Mouse (Mus musculus) erythroblast, embryonic 14.5 days (primary cell): Measurements from ENCODE around the gene Hoxa13. TPM values are rescaled to one million over a fixed set of nuclear protein-coding genes. Genes with fewer than 3 reads are reported as not detected.

Experiments
- H3K27me3 ChIP-seq: 2 replicates; pipeline ENCODE4 v1.6.1; 2012; ENCODE audit warnings: inconsistent platforms; ENCODE audit not compliant: control insufficient read depth
- H3K36me3 ChIP-seq: 2 replicates; pipeline ENCODE4 v1.6.1; 2012; ENCODE audit warnings: mild to moderate bottlenecking, inconsistent platforms; ENCODE audit not compliant: control insufficient read depth
- H3K4me1 ChIP-seq: 2 replicates; pipeline ENCODE4 v1.6.1; 2012; ENCODE audit warnings: inconsistent platforms; ENCODE audit not compliant: control insufficient read depth
- H3K4me3 ChIP-seq: replicated peaks from 2 replicates; pipeline ENCODE3; 2012; ENCODE audit warnings: moderate library complexity, mild to moderate bottlenecking, inconsistent platforms
- H3K9me3 ChIP-seq: 2 replicates; pipeline ENCODE4 v1.6.1; 2012; ENCODE audit warnings: low read length, inconsistent platforms, mixed read lengths; ENCODE audit not compliant: control insufficient read depth
- GATA1 ChIP-seq: IDR thresholded peaks from 2 replicates; pipeline ENCODE4 v1.6.1; 2012; ENCODE audit warnings: low read length, inconsistent platforms, mixed read lengths
- TAL1 ChIP-seq: IDR thresholded peaks from 3 replicates; pipeline ENCODE4 v1.6.1; 2012; ENCODE audit warnings: low read length, inconsistent platforms, mixed read lengths
- polyA plus RNA-seq: library from polyadenylated mRNA; stranded (reverse); fragments of >175 nt; gene quantifications from 2 replicates; pipeline ENCODE4 v1.2.3, GENCODE M21; 2012

The Hoxa13 gene
- polyA plus RNA-seq, result not detected in 2 replicates

DNA sequence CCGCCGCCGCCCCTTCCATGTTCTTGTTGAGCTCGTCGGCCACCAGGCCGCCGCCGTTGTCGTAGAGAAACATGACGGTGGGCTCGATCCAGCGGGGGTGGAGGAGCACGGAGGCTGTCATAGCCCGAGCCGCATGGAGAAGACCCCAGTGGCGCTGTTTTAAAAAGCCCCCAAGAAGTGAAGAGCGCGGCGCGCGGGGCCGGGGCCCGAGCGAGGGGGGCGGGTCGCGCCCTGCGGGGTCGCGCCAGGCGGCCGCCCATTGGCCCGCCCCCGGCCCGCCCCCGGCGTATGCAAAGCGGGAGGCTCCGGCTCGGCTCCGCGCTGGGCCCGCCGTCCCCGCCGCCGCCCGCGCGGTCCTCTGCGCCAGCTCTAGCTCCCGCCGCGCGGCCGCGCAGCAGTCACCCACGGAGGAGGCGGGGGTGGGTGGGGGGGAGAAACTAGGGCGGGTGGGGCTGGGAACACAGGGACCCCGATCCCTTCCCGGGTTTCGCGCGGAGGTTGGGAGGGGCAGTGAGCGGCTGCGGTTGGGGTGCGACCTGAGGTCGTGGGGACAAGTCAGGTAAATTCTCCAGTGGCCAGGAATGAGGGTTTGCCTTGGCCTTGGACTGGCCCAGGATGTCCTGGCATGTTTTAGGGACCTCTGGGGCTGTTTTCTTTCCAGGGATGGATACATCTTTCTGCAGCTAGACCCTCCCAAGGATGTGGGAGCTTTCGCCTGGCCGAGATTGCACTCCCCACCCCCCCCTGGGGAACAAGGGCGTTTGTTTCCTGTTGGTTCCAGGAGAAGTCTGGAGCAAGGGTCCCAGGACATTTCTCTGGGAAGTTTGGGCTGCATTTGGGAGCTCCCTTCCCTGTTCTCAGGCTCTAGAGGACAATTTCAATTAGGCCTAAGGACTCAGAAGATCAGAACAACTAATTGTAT, at the start of gene Hoxa13:
Gene Hoxa13 (minus strand): TSS at position 227 of the 922 bp plus-strand sequence.
- H3K9me3 ChIP-seq, result peaks cover 2% of the 10 kb centered on the region; the same call in 1 of the 2 replicates
- TF ChIP-seq TAL1 (no peak), GATA1 (no peak)
- H3K4me1 ChIP-seq, result no peaks in the 10 kb centered on the region
- H3K36me3 ChIP-seq, result no peaks in the 10 kb centered on the region
- no peak within 1 kb of the TSS for H3K4me3 ChIP-seq
- peaks cover 100% of the 10 kb centered on the region for H3K27me3 ChIP-seq

DNA sequence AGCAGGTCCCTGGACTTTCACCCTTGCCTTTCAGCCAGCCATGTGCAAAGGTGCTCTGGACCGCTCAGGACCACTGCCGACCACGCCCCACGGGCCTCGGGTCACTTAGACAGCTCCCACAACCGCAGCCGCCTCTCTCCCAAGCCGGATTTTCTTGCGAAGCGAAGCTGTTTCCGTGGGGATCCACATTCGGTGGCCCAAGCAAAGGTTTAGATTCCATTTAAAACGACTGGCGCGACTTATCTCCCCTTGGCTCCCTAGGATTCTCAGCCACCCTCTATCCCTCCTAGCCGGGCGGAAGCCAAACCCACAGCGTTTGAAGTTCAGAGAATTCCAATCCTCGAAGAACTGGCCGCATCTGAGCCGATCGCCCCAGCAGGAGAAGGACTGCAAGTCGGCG, 49.7 kb upstream of the Hoxa13 start:
- Histone ChIP-seq H3K4me1 (no peaks in the 10 kb centered on the region), H3K9me3 (no peaks in the 10 kb centered on the region), H3K4me3 (no peak overlapping the region), H3K27me3 (peaks cover 100% of the 10 kb centered on the region), H3K36me3 (no peaks in the 10 kb centered on the region)
- no peak for TF ChIP-seq TAL1
- TF ChIP-seq GATA1, result no peak

DNA sequence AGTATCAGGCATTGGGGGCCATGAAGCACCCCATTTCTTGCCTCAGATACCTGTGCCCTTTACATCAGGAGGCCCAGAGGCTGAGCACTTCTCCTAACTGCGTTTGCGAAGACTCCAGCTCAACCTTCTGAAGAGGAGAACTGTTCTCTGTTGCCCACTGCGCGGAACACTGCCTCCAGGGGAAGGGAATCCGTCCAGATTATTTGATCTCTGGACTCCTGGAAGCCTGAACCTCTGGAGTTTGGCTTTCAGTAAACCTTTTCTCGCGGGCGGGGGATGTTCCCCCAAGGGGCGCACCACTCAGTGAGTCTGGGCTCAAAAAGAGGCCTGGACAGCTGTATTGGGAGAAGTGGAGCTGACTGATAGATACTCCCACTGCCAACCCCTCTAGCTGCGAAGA, 49.1 kb upstream of the Hoxa13 start:
- H3K4me1 ChIP-seq, result no peaks in the 10 kb centered on the region
- no peaks in the 10 kb centered on the region for H3K9me3 ChIP-seq
- TF ChIP-seq GATA1 (no peak), TAL1 (no peak)
- H3K36me3 ChIP-seq, result no peaks in the 10 kb centered on the region
- no peak overlapping the region for H3K4me3 ChIP-seq
- peaks cover 98% of the 10 kb centered on the region for H3K27me3 ChIP-seq

DNA sequence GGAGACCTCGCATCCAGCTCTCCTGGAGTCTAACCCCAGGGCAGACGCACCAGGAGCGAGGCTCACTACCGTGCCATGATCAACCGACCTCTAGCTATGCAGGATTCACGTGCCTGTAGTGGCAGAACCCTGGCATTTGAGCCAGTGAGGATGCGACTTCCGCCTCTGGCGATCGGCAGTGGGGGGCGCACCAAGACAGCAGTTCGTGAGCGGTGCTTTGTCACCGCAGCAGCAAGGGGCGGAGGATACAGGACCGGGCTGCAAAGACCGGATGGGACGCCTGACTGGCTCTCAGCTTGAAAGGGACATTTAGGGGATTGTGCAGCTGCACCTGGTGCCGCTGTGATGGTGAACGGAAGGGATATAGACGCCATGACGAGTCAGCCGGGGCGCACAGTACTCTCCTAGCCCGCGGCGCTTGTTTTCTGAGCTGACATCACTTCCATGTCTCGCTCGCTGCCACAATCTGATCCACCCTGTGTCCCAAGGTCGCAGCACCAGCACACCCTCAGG, 45.3 kb upstream of the Hoxa13 start:
- Histone ChIP-seq H3K4me3 (no peak overlapping the region), H3K36me3 (no peaks in the 10 kb centered on the region), H3K9me3 (no peaks in the 10 kb centered on the region), H3K27me3 (peaks cover 63% of the 10 kb centered on the region), H3K4me1 (no peaks in the 10 kb centered on the region)
- TF ChIP-seq GATA1 (no peak), TAL1 (no peak)

DNA sequence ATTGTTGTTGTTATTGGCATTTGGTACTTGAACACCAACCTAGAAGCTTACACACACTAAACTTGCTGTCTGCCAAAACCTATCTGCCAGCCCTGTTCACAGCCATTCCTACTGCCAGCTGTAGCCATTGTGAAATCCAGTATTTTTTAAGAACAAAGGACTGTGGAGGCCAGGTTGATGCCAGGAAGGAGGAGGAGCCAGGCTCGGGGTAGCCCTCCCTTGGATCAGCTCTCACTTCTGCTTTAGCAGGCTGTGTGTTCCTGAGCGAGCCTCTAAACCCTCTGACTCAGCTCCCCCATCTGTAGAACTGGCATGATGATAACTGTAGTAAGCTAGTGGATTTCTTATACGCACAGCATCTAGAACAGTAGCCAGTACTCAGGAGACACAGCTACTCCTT, 42.7 kb upstream of the Hoxa13 start:
- Histone ChIP-seq H3K27me3 (peaks cover 41% of the 10 kb centered on the region), H3K36me3 (no peaks in the 10 kb centered on the region), H3K4me3 (no peak overlapping the region), H3K9me3 (no peaks in the 10 kb centered on the region), H3K4me1 (no peaks in the 10 kb centered on the region)
- TF ChIP-seq TAL1 (no peak), GATA1 (no peak)

DNA sequence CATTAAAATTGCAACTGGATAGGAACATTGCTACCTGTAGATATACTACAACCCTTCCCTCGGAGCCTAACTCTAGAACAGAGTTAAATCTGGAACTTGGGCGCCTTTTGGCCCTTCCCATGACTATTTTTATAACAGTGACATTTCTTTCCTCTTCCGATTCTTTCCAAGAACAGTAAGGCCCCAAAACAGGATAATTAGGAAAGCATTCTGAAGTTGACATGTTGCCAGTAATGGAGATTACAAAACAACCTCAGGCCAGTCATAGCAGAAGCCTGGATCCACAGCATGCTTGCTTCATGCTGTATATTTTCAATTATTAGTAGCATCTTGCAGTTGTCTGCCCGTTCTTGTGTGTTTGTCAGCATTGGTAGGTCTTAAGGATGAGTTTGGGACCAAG, 40.1 kb upstream of the Hoxa13 start:
- no peak overlapping the region for H3K4me3 ChIP-seq
- no peaks in the 10 kb centered on the region for H3K36me3 ChIP-seq
- peaks cover 16% of the 10 kb centered on the region for H3K27me3 ChIP-seq
- no peaks in the 10 kb centered on the region for H3K4me1 ChIP-seq
- TF ChIP-seq GATA1 (no peak), TAL1 (no peak)
- no peaks in the 10 kb centered on the region for H3K9me3 ChIP-seq

DNA sequence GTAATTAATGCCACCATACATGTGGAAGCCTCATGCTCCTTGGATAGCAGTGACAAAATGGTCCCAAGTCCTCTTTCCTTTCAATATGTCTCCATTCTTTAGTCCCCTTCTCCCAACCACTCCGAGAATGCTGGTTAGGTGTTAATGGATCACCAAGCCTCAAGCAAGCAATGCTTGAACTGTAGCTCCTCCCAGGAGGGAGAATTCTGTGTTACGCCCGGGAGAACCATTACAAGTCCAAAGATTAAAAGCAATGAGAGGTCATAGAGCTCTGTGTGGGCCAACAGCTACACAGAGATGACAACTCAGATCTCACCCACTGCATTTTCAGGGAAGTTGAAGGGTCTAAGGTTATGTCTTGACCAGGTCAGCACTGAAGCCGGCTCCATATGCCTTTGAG, 37.8 kb upstream of the Hoxa13 start:
- H3K9me3 ChIP-seq, result no peaks in the 10 kb centered on the region
- peaks cover 5% of the 10 kb centered on the region for H3K27me3 ChIP-seq
- no peaks in the 10 kb centered on the region for H3K36me3 ChIP-seq
- H3K4me3 ChIP-seq, result no peak overlapping the region
- TF ChIP-seq TAL1, result no peak
- TF ChIP-seq GATA1, result no peak
- H3K4me1 ChIP-seq, result no peaks in the 10 kb centered on the region

DNA sequence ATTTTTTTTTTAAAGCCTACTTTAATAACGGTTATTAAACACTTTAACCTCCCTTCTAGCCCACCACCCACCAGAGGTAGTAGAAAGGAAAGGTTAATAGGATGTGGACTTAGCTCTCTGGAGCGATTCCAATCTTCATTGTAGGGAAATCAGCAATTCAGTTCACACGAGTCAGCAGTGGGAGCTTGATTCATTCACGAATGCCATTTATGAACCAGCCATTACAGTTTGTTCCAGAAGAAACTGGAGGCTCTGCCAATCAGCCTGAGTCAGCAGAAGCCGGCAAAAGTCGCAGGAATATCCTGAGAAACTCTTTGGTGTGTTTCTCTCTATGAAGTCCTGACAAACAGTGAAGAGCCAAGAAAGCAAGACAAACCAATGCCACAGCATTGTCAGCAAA, 33.9 kb upstream of the Hoxa13 start:
- no peak overlapping the region for H3K4me3 ChIP-seq
- peaks cover 42% of the 10 kb centered on the region for H3K27me3 ChIP-seq
- TF ChIP-seq GATA1 (no peak), TAL1 (no peak)
- no peaks in the 10 kb centered on the region for H3K9me3 ChIP-seq
- H3K36me3 ChIP-seq, result no peaks in the 10 kb centered on the region
- no peaks in the 10 kb centered on the region for H3K4me1 ChIP-seq

DNA sequence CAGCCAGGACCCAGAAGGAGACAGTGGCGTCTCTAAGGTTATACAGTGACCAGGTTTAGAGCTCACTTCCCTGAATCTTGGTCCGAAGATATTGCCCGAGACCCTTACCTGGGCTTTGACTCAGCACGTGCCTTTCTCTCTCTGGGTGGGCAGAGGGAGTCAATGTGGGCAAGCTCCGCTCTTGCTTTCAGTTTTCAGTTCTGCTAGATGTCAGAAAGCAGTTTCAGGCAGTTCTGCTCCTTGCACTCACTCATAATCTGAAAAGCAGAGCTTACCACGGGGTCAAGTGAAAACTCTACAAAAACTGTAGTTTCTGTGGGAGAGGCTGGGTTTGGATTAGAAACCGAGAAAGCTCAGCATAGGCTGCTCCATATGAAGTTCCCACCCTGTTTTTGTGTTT, 31.6 kb upstream of the Hoxa13 start:
- no peaks in the 10 kb centered on the region for H3K4me1 ChIP-seq
- H3K27me3 ChIP-seq, result peaks cover 45% of the 10 kb centered on the region
- no peaks in the 10 kb centered on the region for H3K36me3 ChIP-seq
- no peak for TF ChIP-seq TAL1
- TF ChIP-seq GATA1, result no peak
- H3K9me3 ChIP-seq, result no peaks in the 10 kb centered on the region
- H3K4me3 ChIP-seq, result no peak overlapping the region
